ENCODE assay signal across 16 mouse cellular contexts in the genomic region with DNA sequence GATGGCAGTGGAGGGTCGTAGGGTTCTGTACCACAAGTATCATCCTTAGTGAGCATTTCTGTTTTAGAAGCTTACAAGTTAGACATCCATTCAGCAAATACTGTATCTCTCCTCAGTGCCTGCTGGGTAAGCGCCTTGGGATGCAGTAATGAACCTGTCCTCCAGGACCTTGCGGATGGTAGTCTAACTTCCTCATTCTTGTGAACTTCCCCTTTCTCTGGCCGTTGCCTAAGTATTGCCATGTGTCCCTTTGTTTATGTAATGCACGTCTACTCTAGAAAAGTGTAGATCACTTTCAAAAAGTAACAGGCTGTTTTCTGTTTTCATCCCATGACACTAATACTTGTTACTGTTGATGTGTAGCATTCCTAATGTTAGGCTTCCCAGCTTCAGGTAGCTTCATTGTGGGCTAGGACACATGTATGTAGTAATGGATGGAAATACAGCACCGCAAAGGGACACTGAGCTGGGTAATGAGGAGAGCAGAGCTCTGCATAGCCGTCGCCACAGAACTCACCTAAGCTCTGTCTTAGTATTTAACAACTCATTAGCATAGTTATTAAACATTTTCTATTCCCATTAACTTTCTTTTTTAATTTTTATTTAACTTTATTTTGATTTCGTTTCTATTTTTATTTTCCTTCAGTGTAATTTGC. TPM values are rescaled to one million over a fixed set of nuclear protein-coding genes. Genes with fewer than 3 reads are reported as not detected.
DNase-seq lines count a peak whose midpoint lies in the region; ATAC-seq lines count a peak whose summit lies in the region.
"Had no signal": no experiment of that assay in that cellular context is flagged by ENCODE, and none has a peak within 500 bp of the region (broad histone marks: within the 10 kb centered on the region; RNA-seq: fewer than 3 reads in every experiment).

No protein-coding gene starts in this region.

- peak; percentile 3 for DNase-seq in thymus, postnatal 0 days (ENCODE audit: low spot score)
- DNase-seq in thymus, postnatal 10 days (ENCODE audit: low spot score in 2 of 2), result no peak
- DNase-seq in c-Kit-positive CD71-negative TER-119-negative erythroid progenitor cells, embryonic 14.5 days (ENCODE audit: low read depth), result peak; percentile 61
- no peak for DNase-seq in heart, adult 9 months (ENCODE audit: low spot score in 2 of 2)
- DNase-seq in left cerebral cortex, postnatal 14 days (ENCODE audit: low spot score in 2 of 2), result no peak
- DNase-seq in kidney, postnatal 36 days, result no peak
- DNase-seq: adrenal gland, postnatal 25 days; cerebellum, adult 9-11 months; embryo, embryonic 11 days; heart, postnatal 36 days; lung, adult 18-20 months had no signal

- intact Hi-C loops in left cerebral cortex, postnatal 14 days (cut with DNase I), result no loop called here

- peak; percentile 98 for ATAC-seq in megakaryocyte, adult 5-6 weeks (ENCODE audit: poor library complexity, severe bottlenecking)
- ATAC-seq: CD4-positive, CD25-positive, alpha-beta regulatory T cell, adult 4 months; hindbrain, embryonic 16.5 days; intestine, postnatal 0 days; midbrain, embryonic 15.5 days had no signal

RNA-seq across cellular contexts. Expression of a gene that starts 14.8 kb away (rescaled TPM):
- 42.9 and 47.3 TPM in 2 replicates for polyA plus RNA-seq in thymus, postnatal 0 days (2015; fragmentation: Nextera tagmentation; extraction: Ambion mirVana)
- total RNA-seq in megakaryocyte, adult 5-6 weeks (2015), result 10.2 and 15.6 TPM in 2 replicates
- total RNA-seq in megakaryocyte, adult 5-6 weeks (2017), result 26.8 and 27.3 TPM in 2 replicates
- 10 to 100 TPM; 11.7 to 12.5 TPM for total RNA-seq in left cerebral cortex, postnatal 14 days (2021)

Comparison
In these comparisons a context has a peak if more than half of its experiments do, and no peak if none do; other contexts are left out.
1. DNase-seq: peak in thymus, postnatal 0 days (single experiment) and c-Kit-positive CD71-negative TER-119-negative erythroid progenitor cells, embryonic 14.5 days (single experiment); none in thymus, postnatal 10 days (0 of 2), heart, adult 9 months (0 of 2), left cerebral cortex, postnatal 14 days (0 of 2) and kidney, postnatal 36 days (0 of 2).